Mouse (Mus musculus): ENCODE data around the gene Tmem211.

Tmem211 gene

DNA sequence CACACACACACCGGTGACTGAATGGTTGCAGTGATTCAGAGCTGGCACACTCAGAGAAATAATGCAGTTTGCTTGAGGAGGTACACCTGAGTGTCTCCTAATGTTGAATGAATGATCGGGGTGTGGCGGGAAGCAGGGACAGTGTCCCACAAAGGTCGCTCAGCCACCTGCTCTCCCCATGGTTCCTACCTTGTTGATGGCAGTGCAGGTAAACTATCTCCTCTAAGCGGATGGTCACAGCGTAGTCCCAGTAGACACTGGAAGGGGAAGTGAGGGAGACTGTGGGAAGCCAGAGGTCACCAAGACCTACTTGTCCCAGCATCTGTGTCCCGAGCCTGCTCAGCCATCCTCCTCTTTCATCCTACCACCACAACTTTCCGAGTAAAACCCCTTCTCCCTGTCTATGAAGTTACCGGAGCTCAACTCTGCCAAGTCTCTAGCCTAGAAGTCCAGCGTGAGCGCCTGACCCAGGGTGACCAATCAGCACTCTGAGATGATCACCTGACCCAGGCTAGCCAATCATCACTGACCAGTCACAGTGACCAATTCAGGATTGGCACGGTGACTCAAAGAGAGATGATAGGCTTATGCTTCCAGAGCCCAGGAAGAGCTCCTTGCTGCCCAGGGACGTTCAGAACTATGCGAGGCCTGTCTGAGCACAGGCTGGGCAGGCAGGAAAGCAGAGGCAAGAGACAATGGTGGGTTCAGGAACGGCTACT lies 53.6 kb downstream of the Tmem211 start:
- peak in 1 of 2 experiments; percentile 39 for DNase-seq (ENCODE audit: low spot score in 2 of 2)

DNA sequence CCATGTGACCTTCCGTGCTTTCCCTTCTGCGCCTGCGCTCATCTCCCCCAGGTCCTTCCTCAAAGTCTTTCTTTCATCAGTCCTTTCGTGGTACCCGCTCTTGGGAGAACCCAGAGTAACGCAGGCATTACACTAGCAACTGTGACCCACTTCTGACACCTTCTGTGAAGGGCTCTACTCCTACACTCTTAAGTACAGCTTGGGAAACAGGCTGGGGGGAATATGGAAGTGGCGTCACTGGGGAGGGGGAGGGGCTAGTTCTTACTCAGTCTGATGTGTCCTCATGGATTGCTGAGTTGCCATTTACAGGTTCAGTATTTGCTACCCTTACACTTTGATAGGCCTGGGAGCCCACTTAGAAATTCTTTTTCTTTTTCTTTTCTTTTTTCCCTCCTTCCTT lies 54.8 kb downstream of the Tmem211 start:
- DNase-seq (ENCODE audit: low spot score in 2 of 2): no peak

DNA sequence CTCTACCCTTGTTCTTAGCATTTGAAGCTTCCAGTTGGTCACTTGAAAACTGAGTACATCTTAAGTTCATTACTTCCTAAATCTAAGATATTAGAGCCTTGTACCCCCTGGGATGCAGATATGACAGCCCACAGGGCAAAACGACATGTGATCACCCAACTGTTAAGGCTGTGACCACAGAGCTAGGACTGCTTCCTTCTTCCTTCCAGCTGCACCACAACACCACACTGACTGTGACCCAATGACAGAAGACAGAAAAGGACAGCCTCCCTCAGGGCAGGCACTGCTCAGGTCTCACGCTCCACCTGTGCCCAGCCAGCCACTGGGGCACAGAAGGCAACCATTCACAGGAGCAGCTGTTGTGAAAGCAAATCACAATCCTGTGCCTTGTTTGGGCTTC lies 57.0 kb downstream of the Tmem211 start:
- DNase-seq (ENCODE audit: low spot score in 2 of 2): no peak

DNA sequence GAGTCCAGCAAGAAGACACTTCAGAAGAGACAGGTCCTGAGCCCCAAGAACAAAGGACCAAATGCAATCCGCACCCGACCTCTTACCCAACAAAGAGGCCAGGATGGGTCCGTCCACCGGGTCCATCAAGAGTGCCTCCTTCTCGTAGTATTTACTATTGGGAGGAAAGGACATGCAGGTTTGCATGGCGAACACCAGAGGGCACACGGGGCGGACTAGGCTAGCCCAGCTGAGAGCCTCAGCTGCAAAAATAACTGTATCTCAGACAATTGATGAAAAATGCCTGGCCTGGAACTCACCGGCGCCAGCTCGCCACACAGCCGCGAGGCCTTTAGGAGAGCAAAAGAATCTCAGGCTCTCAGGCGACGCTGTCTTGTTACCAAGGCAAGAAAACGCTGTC lies 58.8 kb downstream of the Tmem211 start:
- DNase-seq (ENCODE audit: low spot score in 2 of 2): no peak

DNA sequence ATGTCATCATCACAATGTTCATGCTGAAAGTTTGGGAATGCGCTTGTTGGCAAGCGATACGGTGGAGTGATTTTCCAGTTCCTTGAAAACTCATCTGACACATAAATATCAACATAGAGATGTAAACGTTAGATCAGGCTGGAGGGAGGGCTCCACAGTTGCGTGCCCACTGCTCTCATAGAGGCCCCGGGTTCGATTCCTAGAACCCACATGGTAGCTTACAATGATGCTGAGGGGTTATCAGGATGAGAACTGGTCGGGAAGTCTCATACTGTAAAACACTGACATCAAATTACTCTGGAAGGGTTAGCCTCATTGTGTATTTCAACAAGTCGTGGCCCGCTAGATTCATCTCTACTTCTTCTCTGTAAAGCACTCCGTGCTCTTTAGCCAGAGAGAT lies 59.3 kb downstream of the Tmem211 start:
- no peak for DNase-seq (ENCODE audit: low spot score in 2 of 2)

DNA sequence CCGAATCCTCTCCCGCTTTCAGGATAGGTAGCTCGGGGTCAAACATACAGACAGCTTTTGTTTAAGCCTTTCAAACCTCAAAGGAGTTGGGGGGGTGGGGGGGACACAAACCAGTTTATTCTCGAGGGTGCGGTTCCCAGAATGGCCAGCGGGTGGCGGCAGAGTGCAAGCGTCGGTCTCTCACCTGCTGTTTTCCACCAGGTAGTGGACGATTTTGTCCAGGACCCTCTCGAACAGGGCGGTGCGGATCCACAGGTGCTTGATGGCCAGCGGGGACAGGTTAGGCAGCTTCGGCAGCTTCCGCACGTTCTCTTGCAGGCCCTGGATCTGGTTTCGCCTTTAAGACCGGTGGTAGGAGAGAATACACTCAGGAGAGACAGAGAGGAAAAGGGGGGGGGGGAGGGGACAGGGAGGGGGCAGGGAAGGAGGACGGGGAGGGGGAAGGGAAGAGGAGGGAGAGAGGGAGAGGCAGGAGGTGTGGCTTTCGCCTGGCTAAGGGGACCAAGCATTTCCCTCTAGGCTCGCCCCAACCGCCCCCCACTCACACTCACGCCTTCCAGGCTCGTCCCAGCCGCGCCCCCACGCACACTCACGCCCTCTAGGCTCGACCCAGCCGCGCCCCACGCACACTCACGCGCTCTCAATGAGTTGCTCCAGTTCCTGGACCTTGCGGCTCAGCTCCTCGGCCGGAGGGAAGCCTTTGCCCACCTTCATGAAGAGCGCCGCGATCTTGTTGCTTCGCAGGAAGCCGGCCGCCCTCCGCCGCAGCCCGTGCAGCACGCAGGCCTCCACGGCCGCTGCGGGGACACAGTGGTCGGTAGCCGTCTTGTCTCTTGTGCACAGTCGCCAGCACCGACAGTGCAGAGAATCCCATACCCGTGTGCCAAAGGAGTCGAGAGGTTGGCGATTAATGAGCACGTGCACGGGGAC lies 60.1 kb downstream of the Tmem211 start:
- peak; percentile 42 to 76 for DNase-seq (ENCODE audit: low spot score in 2 of 2)

DNA sequence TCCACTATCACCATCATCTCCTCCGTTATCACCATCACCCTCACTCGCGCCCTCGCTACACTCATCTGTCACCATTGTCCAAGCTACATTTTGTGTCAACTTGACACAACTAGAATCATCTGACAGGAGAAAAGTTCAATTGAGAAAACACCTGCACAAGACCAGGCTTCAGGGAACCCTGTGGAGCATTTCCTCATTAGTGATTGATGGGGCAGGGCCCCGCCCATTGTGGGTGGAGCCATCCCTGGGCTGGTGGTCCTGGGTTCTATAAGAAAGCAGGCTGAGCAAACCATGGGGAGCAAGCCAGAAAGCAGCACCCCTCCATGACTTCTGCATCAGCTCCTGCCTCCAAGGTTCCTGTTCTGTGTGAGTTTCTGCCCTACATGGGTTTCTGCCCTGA lies 61.1 kb downstream of the Tmem211 start:
- DNase-seq (ENCODE audit: low spot score in 2 of 2): no peak

DNA sequence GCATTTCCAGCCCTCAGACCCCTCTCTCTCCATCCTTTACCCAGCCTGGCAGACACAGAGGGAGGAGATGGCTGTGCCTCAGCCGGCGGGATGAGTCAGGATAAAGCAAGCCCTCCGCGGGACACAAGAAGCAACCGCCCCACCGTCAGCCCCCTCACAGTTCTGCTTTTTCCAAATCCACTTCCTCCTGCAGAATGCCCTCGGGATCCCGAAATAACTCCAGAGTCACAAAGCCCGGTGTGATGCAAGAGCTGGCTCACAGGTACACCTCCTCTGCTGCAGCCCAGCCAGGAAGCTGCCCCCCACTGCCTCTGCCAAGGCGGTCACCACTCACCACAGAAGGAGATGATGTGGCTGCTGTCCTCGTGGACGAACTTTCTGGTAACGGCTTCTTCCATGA lies 61.8 kb downstream of the Tmem211 start:
- no peak for DNase-seq (ENCODE audit: low spot score in 2 of 2)

All from urinary bladder, adult 18-20 months (tissue).